Mouse (Mus musculus) layer of hippocampus, postnatal 10 days (tissue): ENCODE data around the gene Vars. TPM values are rescaled to one million over a fixed set of nuclear protein-coding genes. Genes with fewer than 3 reads are reported as not detected.
"Not testable (repeated sequence)": the region's sequence is repeated elsewhere in the genome, so short reads cannot be mapped to it uniquely, and the experiment has no call there.

Experiments used
- DNase-seq, 2 experiments: peaks; one replicate each; pipeline ENCODE4 v3.0.0; 2021; ENCODE audit warnings: low spot score in 2 of 2
- total RNA-seq, 2 experiments: library from RNA; stranded (reverse); gene quantifications; 2 replicates each; pipeline ENCODE4 v1.2.3; 2021

The Vars gene
- total RNA-seq, 2 experiments from 2014 or later = 56.3 to 62.1 TPM

DNA sequence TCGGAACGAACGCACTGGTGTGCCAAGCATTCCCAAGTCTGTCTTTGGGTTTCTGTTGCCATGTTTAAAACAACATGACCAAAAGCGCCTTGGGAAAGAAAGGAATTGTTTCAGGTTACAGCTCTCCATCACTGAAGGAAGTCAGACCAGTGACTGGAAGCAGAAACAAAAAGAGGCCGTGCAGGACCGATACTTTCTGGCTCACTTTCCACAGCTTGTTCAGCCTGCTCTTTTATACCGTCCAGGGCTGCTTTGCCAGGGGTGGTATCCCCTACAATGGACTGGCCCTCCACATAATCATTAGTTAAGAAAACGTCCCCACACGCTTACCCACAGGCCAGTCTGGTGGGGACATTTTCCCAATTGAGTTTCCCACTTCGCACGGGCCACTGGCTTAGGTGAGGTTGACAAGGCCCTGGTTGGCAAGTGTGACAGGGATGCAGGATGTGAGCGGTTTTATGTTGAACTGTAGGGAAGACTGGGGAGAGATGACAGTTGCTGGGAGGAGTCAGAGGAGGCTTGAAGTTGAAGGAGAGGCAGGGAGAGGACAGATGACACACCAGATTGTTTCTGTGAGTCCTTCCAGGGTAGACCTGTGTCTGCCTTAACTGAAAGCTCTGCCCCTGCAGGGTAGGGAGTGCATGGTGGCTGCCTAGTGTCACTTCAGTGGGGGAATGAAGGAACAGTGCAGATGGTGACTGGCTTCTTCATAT lies 1.5 kb downstream of the Vars start:
- DNase-seq = no peak

DNA sequence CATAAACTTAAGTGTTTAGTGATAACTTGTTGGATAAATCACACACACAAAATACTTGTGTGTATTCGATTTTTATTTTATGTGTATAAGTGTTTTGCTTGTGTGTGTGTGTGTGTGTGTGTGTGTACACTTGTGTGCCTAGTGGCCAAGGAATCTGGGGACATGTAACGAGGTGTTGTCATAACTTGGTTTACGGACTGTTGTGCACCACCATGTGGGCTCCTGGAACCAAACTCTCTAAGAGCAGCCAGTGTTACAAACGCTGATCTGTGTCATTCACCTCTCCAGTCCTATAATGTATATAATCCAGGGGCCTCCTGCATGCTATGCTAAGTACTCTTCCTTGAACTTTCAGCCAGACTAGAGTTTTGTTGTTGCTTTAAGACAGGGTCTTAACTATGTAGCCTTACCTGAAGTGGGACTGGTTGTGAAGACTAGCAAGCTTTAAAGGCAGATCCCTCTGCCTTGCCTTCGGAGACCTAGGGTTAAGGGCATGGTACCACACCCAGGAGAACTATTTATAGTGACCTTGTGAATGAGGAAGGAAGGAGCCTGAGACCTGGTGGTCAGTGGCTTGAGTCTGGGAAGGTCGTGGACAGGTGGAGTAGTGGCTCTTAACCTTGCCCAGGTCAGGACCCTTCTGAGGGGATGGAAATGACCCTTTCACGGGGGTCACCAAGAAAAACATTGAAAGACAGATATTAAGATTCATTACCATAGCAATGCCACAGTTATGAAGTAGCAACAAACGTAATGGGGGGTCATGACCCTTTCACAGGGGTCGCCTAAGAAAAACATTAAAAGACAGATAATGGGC lies 2.4 kb downstream of the Vars start:
- no peak for DNase-seq

- no peak for DNase-seq
Observed at GRCm38 (mm10) chr17:35004075-35004717, 3.4 kb downstream of the Vars start.

GRCm38 (mm10) chr17:35005158-35005557 lies 4.4 kb downstream of the Vars start:
- no peak for DNase-seq

DNA sequence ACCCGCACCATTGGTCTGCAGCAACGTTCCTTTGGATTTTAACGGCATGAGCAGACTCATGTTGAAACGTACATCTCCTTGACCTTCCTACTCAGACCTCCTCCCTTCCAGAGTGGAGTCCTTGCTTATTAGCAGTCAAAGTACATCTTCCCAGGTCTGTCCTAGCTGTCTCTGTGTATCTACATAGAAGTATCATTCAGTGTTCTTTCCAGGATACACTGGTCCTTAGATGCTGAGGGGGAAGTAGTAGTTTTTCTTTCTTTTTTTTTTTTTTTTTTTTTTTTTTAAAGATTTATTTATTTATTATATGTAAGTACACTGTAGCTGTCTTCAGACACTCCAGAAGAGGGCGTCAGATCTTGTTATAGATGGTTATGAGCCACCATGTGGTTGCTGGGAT lies 5.1 kb downstream of the Vars start:
- not testable (repeated sequence) for DNase-seq

DNA sequence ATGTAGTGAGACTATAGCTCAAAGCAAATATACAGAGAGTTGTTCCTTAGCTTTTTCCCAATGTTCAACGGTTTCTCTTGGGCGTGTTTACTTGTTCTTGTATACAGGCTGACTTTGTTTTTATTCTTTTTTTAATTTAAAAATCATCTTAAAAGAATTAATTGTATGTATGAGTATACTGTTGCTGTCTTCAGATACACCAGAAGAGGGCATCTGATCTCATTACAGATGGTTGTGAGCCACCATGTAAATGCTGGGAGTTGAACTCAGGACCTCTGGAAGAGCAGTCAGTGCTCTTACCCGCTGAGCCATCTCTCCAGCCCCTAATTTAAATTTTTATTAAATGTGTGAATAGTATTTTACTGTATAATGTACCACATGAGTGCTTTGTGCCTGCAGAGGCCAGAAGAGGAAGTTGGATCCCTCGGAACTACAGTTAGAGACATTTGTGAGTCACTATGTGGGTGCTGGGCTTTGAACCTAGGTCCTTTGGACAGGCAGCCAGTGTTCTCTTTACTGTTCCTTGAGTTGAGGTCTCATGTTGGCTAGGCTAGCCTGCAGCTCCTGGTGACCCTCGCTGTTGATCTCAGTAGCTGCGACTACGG lies 6.7 kb downstream of the Vars start:
- DNase-seq = no peak

GRCm38 (mm10) chr17:35009586-35009985 lies 8.8 kb downstream of the Vars start:
- DNase-seq = no peak

DNA sequence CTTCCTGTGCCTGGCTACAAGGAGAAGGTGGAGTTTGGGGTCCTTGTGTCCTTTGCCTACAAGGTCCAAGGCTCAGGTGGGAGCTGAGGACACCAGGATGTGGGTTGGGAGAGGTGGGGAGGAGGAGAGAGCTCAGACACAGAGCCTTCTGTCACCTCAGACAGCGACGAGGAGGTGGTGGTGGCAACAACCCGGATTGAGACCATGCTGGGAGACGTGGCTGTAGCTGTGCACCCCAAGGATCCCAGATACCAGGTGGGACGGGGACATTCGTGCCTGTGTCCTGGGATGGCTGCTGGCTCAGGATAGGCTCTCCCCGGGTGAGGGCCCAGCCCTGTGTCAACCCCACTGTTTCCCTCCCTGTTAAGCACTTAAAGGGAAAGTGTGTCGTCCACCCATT lies 10.7 kb downstream of the Vars start:
- no peak for DNase-seq

GRCm38 (mm10) chr17:35012430-35012829 lies 11.6 kb downstream of the Vars start:
- no peak for DNase-seq

- DNase-seq = no peak
Observed at GRCm38 (mm10) chr17:35013221-35013620, 12.4 kb downstream of the Vars start.

DNA sequence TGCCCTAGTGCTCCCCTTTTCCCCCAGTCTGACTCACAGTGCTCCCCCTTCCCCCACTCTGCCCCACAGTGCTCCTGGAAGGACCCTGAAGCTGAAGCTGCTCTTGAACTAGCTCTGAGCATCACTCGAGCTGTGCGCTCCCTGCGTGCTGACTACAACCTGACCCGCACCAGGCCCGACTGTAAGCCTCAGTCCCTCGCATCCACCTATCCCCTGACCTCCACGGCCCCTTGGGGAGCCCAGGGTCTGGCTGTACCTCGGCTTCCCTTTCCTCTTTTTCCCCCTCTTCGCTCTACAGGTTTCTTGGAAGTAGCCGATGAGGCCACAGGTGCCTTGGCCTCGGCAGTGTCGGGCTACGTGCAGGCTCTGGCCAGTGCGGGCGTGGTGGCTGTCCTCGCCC lies 14.5 kb downstream of the Vars start:
- no peak for DNase-seq

GRCm38 (mm10) chr17:35016376-35016775 lies 15.6 kb downstream of the Vars start, which contains the start of gene Vwa7:
TSS of gene Vwa7 (plus strand) at chr17:35016579.
- peak; percentile 47 to 54 for DNase-seq

- DNase-seq = no peak
Observed at GRCm38 (mm10) chr17:35016791-35017705, 16.3 kb downstream of the Vars start.

GRCm38 (mm10) chr17:35017706-35018030 lies 16.9 kb downstream of the Vars start:
- no peak for DNase-seq

DNA sequence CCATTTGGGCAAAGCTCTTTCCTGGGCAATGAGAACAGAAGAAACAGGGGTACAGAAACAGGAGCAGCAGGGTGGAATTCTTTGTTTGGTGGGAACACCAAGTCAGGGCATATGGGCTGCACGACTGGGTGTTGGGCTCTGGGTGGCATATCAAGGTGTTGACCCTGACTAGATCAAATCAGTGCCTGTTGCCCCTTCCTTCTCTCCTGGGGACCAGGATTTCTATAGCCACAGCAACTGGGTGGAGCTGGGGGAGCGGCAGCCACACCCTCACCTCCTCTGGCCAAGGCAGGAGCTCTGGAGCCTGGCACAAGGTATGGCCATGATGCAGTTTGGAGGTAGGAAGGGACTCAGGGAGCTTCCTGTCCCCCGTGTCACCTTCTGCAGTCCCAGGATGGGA lies 17.4 kb downstream of the Vars start:
- no peak for DNase-seq

GRCm38 (mm10) chr17:35019894-35020293 lies 19.1 kb downstream of the Vars start:
- DNase-seq = no peak

DNA sequence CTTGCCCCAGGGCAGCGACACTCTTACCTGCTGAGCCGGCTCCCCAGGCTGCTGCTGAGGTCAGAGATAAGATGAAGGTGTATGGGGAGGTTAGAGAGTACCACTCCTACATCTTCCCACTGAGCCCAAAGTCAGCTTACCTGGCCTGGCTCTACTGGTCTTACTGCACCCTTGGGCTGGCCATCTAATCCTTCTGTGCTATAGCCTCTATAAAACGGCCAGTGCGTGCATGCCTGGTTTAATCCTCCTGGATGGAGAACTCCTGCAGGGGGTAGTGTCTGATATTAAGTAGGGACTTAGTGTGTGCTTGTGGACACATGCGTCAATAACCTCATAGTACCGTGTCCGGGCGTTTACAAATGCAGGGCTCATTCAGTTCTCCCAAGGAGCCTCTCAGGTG lies 19.8 kb downstream of the Vars start:
- no peak for DNase-seq

DNA sequence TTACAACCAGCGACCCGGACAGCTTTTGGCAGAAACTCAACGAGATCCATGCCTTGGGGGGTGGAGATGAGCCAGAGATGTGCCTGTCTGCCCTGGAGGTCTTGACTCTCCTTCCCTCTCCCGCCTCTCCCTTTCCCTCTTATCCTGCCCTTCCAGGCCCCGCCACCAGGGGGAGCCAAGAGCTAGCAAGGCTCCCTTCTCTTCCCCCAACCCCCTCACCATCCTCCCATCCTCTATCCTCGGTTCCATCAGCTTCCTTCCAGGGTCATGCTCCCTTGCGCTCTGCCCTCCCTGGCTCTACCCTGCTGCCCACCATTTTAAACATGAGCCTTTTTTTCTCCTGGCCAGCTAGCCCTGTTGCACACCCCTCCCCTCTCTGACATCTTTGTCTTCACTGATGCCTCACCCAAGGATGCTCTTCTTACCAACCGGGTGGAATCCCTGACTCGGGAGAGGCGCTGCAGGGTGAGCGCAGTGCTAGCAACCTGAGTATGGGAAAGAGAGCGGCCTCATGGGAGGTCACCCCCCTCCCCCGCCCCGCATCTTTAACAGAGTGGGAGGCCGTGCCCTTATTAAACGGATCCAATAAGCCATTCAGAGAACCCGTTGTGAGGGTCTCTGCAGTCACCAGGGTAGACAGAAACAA lies 20.5 kb downstream of the Vars start:
- DNase-seq = peak; percentile 91

DNA sequence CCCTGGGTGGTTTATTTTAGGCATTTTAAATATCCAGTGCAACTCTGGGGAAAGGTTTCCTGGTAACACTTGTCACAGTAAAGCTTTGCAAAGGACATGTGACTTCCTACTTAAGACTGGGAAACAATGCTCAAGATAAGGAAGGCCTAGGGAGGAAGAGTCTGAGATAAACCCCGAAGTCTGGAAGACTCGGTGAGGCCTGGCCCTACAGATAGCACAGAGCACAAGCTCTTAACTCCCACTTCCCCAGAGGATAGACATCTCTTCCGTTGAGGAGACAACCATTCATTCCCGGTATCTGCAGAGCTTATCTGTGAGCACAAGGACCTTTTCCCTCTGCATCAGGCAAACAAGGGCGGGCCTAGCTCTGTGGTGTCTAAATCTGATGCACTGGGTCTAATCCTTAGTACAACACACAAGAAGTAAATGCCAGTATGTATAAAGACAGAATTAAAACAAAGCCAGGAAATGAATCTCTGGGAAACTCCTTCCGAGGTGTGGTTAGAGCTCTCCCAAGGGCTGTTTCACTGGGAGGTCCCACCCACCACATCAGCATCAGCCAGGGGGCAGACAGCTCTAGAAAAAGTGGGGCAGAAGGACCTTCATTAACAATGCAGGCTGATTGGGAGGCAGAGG lies 21.2 kb downstream of the Vars start:
- DNase-seq = no peak
